Mouse (Mus musculus) thymus, adult 2 months (tissue): ENCODE measurements around the gene Psmc3ip.

Experiments
- CTCF ChIP-seq: fragments of 200-500 bp; IDR thresholded peaks from 2 replicates; pipeline ENCODE4 v1.5.1; 2012; ENCODE audit warnings: mild to moderate bottlenecking, control low read depth, low read length, moderate library complexity, borderline replicate concordance; ENCODE audit not compliant: control insufficient read depth, poor library complexity, insufficient read depth; ENCODE audit errors: extremely low read depth
- POLR2A ChIP-seq: fragments of 200-500 bp; IDR thresholded peaks from 2 replicates; pipeline ENCODE4 v1.6.1; 2012; ENCODE audit warnings: mild to moderate bottlenecking, low read length, control low read depth, moderate library complexity; ENCODE audit not compliant: control insufficient read depth, poor library complexity, insufficient read depth; ENCODE audit errors: extremely low read depth

GRCm38 (mm10) chr11:101079746-101080145 lies 15.5 kb downstream of the Psmc3ip start:
- TF ChIP-seq POLR2A (no peak), CTCF (no peak)
